Mouse (Mus musculus) embryonic facial prominence, embryonic 12.5 days (tissue): ENCODE measurements around the gene Etv5. TPM values are rescaled to one million over a fixed set of nuclear protein-coding genes. Genes with fewer than 3 reads are reported as not detected.
"Not testable (repeated sequence)": the region's sequence is repeated elsewhere in the genome, so short reads cannot be mapped to it uniquely, and the experiment has no call there.

Experiments
- ATAC-seq: fragments of 200-750 bp; cut with Nextera tagmentation; 2 replicates; pipeline ENCODE4 v1.8.0; 2017; ENCODE audit not compliant: insufficient number of reproducible peaks, insufficient read depth, low FRiP score, low TSS enrichment
- H3K27ac ChIP-seq: fragments of 300-500 bp; sonication (generic); 2 replicates; pipeline ENCODE4 v1.5.1; 2016; ENCODE audit warnings: mild to moderate bottlenecking
- H3K27me3 ChIP-seq: fragments of 300-500 bp; sonication (generic); 2 replicates; pipeline ENCODE4 v1.6.1; 2016; ENCODE audit warnings: mild to moderate bottlenecking, moderate library complexity
- H3K36me3 ChIP-seq: fragments of 300-500 bp; sonication (generic); 2 replicates; pipeline ENCODE4 v1.6.1; 2016; ENCODE audit warnings: mild to moderate bottlenecking
- H3K4me1 ChIP-seq: fragments of 300-500 bp; sonication (generic); 2 replicates; pipeline ENCODE4 v1.6.1; 2016
- H3K4me2 ChIP-seq: fragments of 300-500 bp; sonication (generic); replicated peaks from 2 replicates; pipeline ENCODE4 v1.6.1; 2016; ENCODE audit warnings: mild to moderate bottlenecking, moderate library complexity
- H3K4me3 ChIP-seq: fragments of 300-500 bp; sonication (generic); 2 replicates; pipeline ENCODE4 v1.5.1; 2016; ENCODE audit warnings: mild to moderate bottlenecking
- H3K9ac ChIP-seq: fragments of 300-500 bp; sonication (generic); 2 replicates; pipeline ENCODE4 v1.6.1; 2016; ENCODE audit warnings: mild to moderate bottlenecking, moderate library complexity
- H3K9me3 ChIP-seq: fragments of 300-500 bp; sonication (generic); 2 replicates; pipeline ENCODE4 v1.6.1; 2016; ENCODE audit warnings: mild to moderate bottlenecking, moderate library complexity
- WGBS: fragments of 180-500 bp; shearing (Covaris S2); methylation state at CpG from one replicate; pipeline ENCODE4 v1.1.7; 2016; 5-methylcytosine and 5-hydroxymethylcytosine counted together
- polyA plus RNA-seq: library from polyadenylated mRNA; unstranded; fragments of >200 nt; fragmentation: Nextera tagmentation; extraction: Ambion mirVana; gene quantifications from 2 replicates; pipeline ENCODE4 v1.2.1, GENCODE M21; 2016

The Etv5 gene
- polyA plus RNA-seq, 1 experiment from 2014 or later: 39.8 TPM

GRCm38 (mm10) chr16:22390348-22390897 is 49.1 kb downstream of the Etv5 start:
- ATAC-seq: no peak
- H3K27ac ChIP-seq: no peak overlapping the region
- no peak overlapping the region for H3K4me2 ChIP-seq
- no peak overlapping the region for H3K4me3 ChIP-seq
- H3K9me3 ChIP-seq: no peaks in the 10 kb centered on the region
- H3K9ac ChIP-seq: no peak overlapping the region
- peaks cover 15% of the 10 kb centered on the region for H3K4me1 ChIP-seq
- no peaks in the 10 kb centered on the region for H3K27me3 ChIP-seq
- 84% methylated on average over 9 of the region's 9 CpGs for WGBS
- H3K36me3 ChIP-seq: peaks cover 9% of the 10 kb centered on the region; the same call in 1 of the 2 replicates

GRCm38 (mm10) chr16:22389146-22389911 is 50.2 kb downstream of the Etv5 start:
- H3K9me3 ChIP-seq: no peaks in the 10 kb centered on the region
- no peak for ATAC-seq
- 62% methylated on average over 13 of the region's 13 CpGs for WGBS
- H3K27ac ChIP-seq: 0 out of 2 replicates have a peak overlapping the region, but pooled peaks have one; percentile 30
- no peak overlapping the region for H3K4me3 ChIP-seq
- peaks cover 15% of the 10 kb centered on the region for H3K4me1 ChIP-seq
- peaks cover 14% of the 10 kb centered on the region; the same call in 1 of the 2 replicates for H3K36me3 ChIP-seq
- H3K27me3 ChIP-seq: no peaks in the 10 kb centered on the region
- H3K4me2 ChIP-seq: peak overlapping the region; percentile 13; the same call in 1 of the 2 replicates
- H3K9ac ChIP-seq: no peak overlapping the region

- Histone ChIP-seq H3K4me3 (no peak overlapping the region), H3K36me3 (peaks cover 21% of the 10 kb centered on the region; the same call in 1 of the 2 replicates), H3K4me1 (peaks cover 15% of the 10 kb centered on the region), H3K9ac (no peak overlapping the region), H3K27me3 (no peaks in the 10 kb centered on the region), H3K27ac (no peak overlapping the region), H3K4me2 (no peak overlapping the region), H3K9me3 (no peaks in the 10 kb centered on the region)
- WGBS: 93% methylated on average over 6 of the region's 6 CpGs
- ATAC-seq: no peak
Observed at GRCm38 (mm10) chr16:22387731-22388130, 51.8 kb downstream of the Etv5 start.

- peaks cover 21% of the 10 kb centered on the region; the same call in 1 of the 2 replicates for H3K36me3 ChIP-seq
- ATAC-seq, H3K9ac ChIP-seq, H3K4me1 ChIP-seq, H3K9me3 ChIP-seq, H3K4me2 ChIP-seq, H3K4me3 ChIP-seq, H3K27ac ChIP-seq, H3K27me3 ChIP-seq: not testable (repeated sequence)
- WGBS: 89% methylated on average over 6 of the region's 7 CpGs
Observed at GRCm38 (mm10) chr16:22382018-22382417, 57.5 kb downstream of the Etv5 start.

- Histone ChIP-seq H3K9me3 (no peaks in the 10 kb centered on the region), H3K27ac (no peak overlapping the region), H3K36me3 (peaks cover 15% of the 10 kb centered on the region; the same call in 1 of the 2 replicates), H3K4me3 (no peak overlapping the region), H3K4me1 (peaks cover 3% of the 10 kb centered on the region; the same call in 1 of the 2 replicates), H3K9ac (no peak overlapping the region), H3K4me2 (no peak overlapping the region), H3K27me3 (no peaks in the 10 kb centered on the region)
- no peak for ATAC-seq
- WGBS: 87% methylated on average over 8 of the region's 8 CpGs
Observed at GRCm38 (mm10) chr16:22380981-22381380, 58.5 kb downstream of the Etv5 start.

GRCm38 (mm10) chr16:22379986-22380385 is 59.5 kb downstream of the Etv5 start:
- peaks cover 12% of the 10 kb centered on the region; the same call in 1 of the 2 replicates for H3K36me3 ChIP-seq
- H3K9ac ChIP-seq: no peak overlapping the region
- H3K4me2 ChIP-seq: no peak overlapping the region
- no peaks in the 10 kb centered on the region for H3K9me3 ChIP-seq
- H3K4me3 ChIP-seq: no peak overlapping the region
- H3K4me1 ChIP-seq: peaks cover 3% of the 10 kb centered on the region; the same call in 1 of the 2 replicates
- no peaks in the 10 kb centered on the region for H3K27me3 ChIP-seq
- no peak overlapping the region for H3K27ac ChIP-seq
- WGBS: 64% methylated on average over 8 of the region's 8 CpGs
- no peak for ATAC-seq

- H3K4me3 ChIP-seq: no peak overlapping the region
- no peak for ATAC-seq
- H3K27me3 ChIP-seq: no peaks in the 10 kb centered on the region
- no peak overlapping the region for H3K4me2 ChIP-seq
- WGBS: 90% methylated on average over 4 of the region's 4 CpGs
- H3K27ac ChIP-seq: no peak overlapping the region
- H3K9ac ChIP-seq: no peak overlapping the region
- H3K9me3 ChIP-seq: no peaks in the 10 kb centered on the region
- peaks cover 3% of the 10 kb centered on the region; the same call in 1 of the 2 replicates for H3K4me1 ChIP-seq
- H3K36me3 ChIP-seq: 0 out of 2 replicates have a peak, but pooled peaks cover 10% of the 10 kb centered on the region
Observed at GRCm38 (mm10) chr16:22379342-22379741, 60.2 kb downstream of the Etv5 start.

GRCm38 (mm10) chr16:22377714-22378113 is 61.8 kb downstream of the Etv5 start:
- Histone ChIP-seq H3K4me3 (no peak overlapping the region), H3K27me3 (no peaks in the 10 kb centered on the region), H3K9ac (no peak overlapping the region), H3K4me1 (peaks cover 8% of the 10 kb centered on the region; the same call in 1 of the 2 replicates), H3K36me3 (0 out of 2 replicates have a peak, but pooled peaks cover 3% of the 10 kb centered on the region), H3K27ac (no peak overlapping the region), H3K9me3 (no peaks in the 10 kb centered on the region), H3K4me2 (no peak overlapping the region)
- no peak for ATAC-seq
- 56% methylated on average over 3 of the region's 3 CpGs for WGBS

- 81% methylated on average over 2 of the region's 2 CpGs for WGBS
- Histone ChIP-seq H3K4me2 (no peak overlapping the region), H3K4me1 (peaks cover 9% of the 10 kb centered on the region; the same call in 1 of the 2 replicates), H3K27ac (no peak overlapping the region), H3K9me3 (no peaks in the 10 kb centered on the region), H3K27me3 (no peaks in the 10 kb centered on the region), H3K9ac (no peak overlapping the region), H3K4me3 (no peak overlapping the region), H3K36me3 (no peaks in the 10 kb centered on the region)
- ATAC-seq: no peak
Observed at GRCm38 (mm10) chr16:22374898-22375297, 64.6 kb downstream of the Etv5 start.

GRCm38 (mm10) chr16:22372701-22373124 is 66.8 kb downstream of the Etv5 start:
- Histone ChIP-seq H3K4me1 (peaks cover 7% of the 10 kb centered on the region; the same call in 1 of the 2 replicates), H3K27me3 (no peaks in the 10 kb centered on the region), H3K4me2 (peak overlapping the region; percentile 12; the same call in 1 of the 2 replicates), H3K9ac (no peak overlapping the region), H3K9me3 (no peaks in the 10 kb centered on the region), H3K4me3 (no peak overlapping the region), H3K36me3 (no peaks in the 10 kb centered on the region), H3K27ac (0 out of 2 replicates have a peak overlapping the region, but pooled peaks have one; percentile 38)
- 8% methylated on average over 10 of the region's 10 CpGs for whole genome bisulfite sequencing
- ATAC-seq: no peak

GRCm38 (mm10) chr16:22372225-22372624 is 67.3 kb downstream of the Etv5 start:
- no peaks in the 10 kb centered on the region for H3K36me3 ChIP-seq
- H3K9ac ChIP-seq: no peak overlapping the region
- no peak overlapping the region for H3K4me2 ChIP-seq
- no peak overlapping the region for H3K27ac ChIP-seq
- 54% methylated on average over 1 of the region's 1 CpGs for WGBS
- no peak for ATAC-seq
- H3K27me3 ChIP-seq: no peaks in the 10 kb centered on the region
- H3K9me3 ChIP-seq: no peaks in the 10 kb centered on the region
- peaks cover 7% of the 10 kb centered on the region; the same call in 1 of the 2 replicates for H3K4me1 ChIP-seq
- H3K4me3 ChIP-seq: no peak overlapping the region

GRCm38 (mm10) chr16:22367099-22367498 is 72.4 kb downstream of the Etv5 start:
- WGBS: 91% methylated on average over 7 of the region's 7 CpGs

More at GRCm38 (mm10) chr16:22367099-22367498, 72.4 kb downstream of the Etv5 start:
- Histone ChIP-seq H3K4me3 (no peak overlapping the region), H3K9me3 (no peaks in the 10 kb centered on the region), H3K27ac (no peak overlapping the region), H3K27me3 (no peaks in the 10 kb centered on the region), H3K4me1 (no peaks in the 10 kb centered on the region), H3K9ac (no peak overlapping the region), H3K4me2 (no peak overlapping the region), H3K36me3 (no peaks in the 10 kb centered on the region)
- ATAC-seq: no peak
